Mouse (Mus musculus) urinary bladder, postnatal 14 days (tissue): Measurements from ENCODE around the gene Ttc7.

ENCODE experiments used
- DNase-seq: peaks from one replicate; pipeline ENCODE4 v3.0.0; 2021; ENCODE audit warnings: low spot score

Gene Ttc7

GRCm38 (mm10) chr17:87282706-87283053 is at the start of gene Ttc7:
Gene Ttc7, plus strand, starts transcription at chr17:87282886.
- DNase-seq, result peak; percentile 99

DNA sequence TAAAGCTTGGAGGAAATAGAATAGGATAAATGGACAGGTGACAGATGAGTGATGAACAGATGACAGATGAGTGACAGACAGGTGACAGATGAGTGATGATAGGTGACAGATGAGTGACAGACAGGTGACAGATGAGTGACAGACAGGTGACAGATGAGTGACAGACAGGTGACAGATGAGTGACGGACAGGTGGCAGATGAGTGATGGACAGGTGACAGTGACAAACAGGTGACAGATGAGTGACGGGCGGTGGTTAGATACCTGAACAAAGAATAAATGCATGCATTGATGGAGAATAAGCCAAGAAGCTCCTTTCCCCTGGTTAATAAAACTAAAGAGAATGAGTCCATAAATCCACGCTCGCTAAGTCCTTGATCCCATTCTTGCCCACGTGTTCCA is 47.7 kb upstream of the Ttc7 start:
- DNase-seq, result no peak

DNA sequence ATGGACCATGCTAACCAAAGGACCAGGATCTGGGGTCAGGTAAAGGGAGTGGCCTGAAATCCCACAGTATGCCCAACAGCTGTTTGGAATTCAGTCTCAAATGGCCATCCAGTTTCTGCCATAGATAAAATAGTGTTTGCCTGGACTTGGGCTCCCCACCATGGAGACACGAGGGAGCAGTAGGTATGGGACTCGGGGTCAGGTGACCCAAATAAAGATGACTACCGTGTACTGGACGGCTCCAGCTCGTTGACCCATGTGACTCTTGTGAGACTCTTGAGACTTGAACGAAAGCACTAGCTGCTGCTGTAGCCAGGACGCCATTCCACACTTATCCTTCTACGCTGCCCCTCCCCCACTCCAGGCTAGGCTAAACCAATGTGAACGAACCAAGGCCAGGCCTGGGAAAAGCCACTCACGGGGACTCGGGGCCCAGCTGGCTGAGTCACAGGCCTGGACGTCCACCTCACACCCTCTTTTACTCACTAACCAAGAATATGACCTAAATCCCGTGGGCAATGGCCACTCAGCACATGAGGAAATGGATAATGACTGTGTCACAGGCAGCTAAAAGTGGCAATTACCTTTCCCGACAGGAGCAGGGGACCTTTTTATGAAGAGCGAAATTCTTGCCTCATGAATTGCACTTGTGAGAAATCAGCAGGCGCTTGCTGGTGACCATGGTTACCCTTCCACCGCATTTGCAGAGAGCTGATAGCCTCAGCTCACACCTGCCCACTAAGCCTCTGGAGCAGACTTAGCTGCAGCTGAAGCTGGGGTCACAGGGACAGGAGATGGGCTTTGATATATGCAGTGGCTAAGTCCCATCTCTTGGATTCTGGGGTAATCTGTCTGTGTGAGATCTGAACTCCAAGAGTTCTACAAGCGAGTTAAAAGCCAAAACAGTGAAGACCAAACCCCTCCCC is 45.7 kb upstream of the Ttc7 start:
- DNase-seq, result no peak

DNA sequence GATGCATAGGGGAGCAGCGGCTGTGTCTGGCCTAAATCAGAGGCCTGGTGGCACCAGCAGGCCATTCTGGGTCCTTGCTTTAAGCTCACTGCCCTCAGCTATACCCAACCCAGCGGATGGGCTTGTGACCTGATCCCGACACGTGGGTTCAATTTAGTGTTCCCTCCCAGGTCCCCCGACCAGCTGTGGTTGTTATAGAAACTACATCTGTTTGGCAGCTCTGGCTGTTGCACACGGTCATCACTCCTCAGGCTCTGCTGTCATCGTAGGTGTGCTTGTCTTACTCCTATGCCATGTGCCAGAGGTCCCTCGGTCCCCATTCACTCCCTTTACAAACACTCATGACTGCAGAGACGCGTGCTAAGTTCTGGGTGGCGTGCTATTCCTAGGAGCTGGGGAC is 44.9 kb upstream of the Ttc7 start:
- no peak for DNase-seq

DNA sequence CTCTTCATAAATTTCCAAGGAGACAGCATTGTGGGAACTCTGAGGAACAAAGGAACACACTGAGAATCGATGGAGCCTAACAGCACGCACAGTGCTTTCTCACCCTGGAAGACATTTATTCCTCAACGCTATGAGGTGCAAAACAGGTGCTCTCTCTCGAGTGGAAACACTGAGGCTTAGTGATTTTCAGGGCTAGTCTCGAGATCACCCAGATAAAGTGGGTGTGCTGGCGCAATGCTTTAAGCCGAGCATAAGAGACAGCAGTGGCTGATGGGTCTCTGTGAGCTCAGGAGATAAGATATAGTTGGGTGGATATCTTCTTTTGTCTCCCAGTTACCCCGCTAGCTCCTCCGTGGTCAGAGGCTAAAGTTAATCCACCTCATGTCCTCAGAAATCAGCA is 36.6 kb upstream of the Ttc7 start:
- no peak for DNase-seq

GRCm38 (mm10) chr17:87254384-87254783 is 28.3 kb upstream of the Ttc7 start:
- no peak for DNase-seq

DNA sequence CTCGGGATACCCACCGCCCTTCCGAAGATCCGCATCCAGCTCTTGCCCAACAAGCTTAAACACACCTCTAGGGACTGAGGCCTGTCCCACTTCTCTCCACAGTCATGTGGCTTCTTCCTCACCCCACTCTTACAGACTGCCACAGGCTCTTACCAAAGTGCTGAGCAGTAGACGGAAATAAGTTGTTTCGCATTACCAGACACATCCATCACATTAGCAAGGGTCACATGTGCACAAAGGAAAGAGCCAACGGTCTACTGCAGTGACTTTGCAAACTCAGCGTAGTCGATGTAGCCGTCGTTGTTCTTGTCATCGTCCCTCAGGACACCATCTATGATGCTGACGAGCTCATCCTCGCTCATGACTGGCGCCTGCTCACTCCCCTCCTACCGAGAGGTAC is 27.0 kb upstream of the Ttc7 start:
- no peak for DNase-seq

- no peak for DNase-seq
Measured at GRCm38 (mm10) chr17:87263401-87263800, 19.3 kb upstream of the Ttc7 start.

- no peak for DNase-seq
Measured at GRCm38 (mm10) chr17:87264054-87264830, 18.4 kb upstream of the Ttc7 start.

DNA sequence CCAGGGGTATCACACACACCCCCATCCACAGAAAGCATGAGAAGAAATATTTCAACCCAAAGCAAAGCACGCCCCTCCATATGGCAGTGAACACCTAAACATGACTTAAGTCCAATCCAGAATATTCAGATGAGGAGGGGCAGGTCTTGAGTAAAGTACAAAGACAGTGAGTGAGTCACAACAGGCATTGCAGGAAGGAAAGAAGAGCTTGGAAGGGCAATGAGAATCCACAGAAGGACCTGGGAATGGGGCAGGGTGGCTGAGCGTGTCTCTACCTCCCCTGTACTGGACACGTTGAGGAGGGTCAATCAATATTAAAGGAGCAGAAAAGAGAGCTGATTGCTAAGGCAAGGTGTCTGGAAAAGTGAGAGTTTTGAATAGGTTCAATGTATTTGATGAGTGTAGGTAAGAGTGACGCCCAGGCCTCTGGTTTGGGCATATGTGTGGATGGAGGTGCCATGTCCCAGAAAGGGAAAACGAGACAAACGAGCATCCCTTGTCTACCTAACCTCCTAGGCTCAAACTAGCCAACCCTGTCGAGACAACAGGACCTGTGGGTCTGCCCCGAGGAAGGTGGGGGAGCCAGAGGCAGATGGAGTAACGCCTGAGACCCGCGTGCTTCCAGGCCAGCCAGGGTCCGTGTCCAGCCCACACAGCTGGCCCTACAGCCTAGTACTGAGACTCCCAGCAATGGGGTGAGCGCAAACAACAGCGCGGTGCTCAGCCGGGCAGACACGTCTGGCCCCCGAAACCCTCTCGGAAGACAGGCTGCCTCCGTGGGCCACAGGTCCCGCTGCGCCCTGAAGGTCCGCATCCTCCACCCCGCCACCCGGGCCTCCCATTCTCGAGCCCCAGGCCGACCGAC is 17.5 kb upstream of the Ttc7 start:
- DNase-seq, result no peak

DNA sequence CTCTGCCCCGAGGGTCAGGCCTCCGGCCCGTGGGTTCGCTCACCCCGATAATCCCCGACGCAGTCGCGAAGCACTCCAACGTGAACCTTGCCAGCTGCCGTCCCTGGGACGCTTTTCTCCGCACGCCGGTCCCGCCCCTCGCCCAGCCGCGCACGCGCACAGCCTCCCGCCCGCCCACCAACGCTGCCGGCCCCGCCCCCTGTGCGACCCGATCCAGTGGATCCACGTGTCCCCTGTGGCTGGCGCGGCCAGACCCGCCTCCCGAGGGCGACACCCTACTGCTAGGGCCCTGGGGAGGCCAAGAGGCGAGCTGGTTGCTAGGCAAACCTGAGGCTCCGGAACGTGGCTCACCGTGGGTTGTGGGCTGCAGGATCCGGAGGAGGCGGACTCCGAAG is 16.9 kb upstream of the Ttc7 start, which contains the start of gene Mcfd2:
TSS of gene Mcfd2 (minus strand) at position 144 of the 395 bp plus-strand sequence.
- peak; percentile 96 for DNase-seq

DNA sequence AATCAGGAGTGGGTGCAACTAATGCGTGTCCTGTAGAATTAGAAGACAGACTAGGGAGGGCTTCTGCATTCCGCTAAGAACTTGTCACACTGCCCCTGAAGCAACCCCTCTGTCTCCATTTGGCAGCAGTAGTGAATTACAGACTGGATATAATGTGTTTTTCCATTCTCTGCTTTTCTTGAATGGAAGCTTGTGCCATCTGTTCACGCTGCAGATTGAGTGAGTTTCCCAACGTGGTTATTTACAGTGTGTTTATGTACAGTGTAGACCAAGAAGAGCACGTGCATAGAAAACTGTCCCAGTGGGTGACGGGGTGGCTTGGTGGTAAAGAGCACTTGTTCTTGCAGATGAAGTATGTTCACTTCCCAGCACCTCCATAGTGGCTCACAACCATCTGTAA is 13.2 kb upstream of the Ttc7 start:
- DNase-seq, result no peak

- no peak for DNase-seq
Measured at GRCm38 (mm10) chr17:87275363-87276341, 7.0 kb upstream of the Ttc7 start.

- DNase-seq, result peak; percentile 95
Measured at GRCm38 (mm10) chr17:87282007-87282705, 530 bp upstream of the Ttc7 start.

DNA sequence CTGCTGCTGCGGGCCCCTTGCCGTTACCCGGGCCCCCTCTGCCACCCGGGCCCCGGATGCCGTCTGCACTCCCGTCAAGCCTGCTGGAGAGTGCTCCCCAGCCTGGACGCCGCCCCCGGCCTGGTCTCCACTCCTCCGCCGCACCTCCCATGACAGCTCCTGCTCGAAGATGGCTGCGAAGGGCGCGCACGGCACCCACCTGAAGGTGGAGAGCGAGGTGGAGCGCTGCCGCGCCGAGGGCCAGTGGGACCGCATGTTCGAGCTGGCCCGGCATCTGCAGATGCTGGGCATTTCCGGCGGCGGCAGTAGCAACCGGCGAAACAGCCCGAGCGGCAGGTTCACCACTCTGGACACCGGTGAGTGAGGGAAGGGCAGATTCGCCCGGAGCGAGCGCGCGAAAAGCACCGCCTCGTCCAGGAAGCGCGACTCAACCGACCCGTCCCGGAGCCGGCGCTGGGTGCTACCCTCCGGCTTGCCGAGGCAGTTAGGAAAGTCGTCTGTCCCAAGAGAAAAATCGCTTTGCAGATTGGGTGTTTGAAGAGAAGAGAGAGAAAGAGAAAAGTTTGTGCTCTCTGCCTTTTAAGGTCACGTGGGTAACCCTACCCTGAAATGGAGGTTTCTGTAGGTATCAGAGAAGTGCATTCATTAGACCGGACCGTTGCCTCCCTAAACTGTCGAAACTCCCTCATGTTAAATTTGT is 519 bp downstream of the Ttc7 start:
- DNase-seq, result peak; percentile 65

- DNase-seq, result no peak
Measured at GRCm38 (mm10) chr17:87283755-87284481, 1.2 kb downstream of the Ttc7 start.

GRCm38 (mm10) chr17:87284482-87285040 is 1.9 kb downstream of the Ttc7 start:
- no peak for DNase-seq

- DNase-seq, result no peak
Measured at GRCm38 (mm10) chr17:87285731-87286465, 3.2 kb downstream of the Ttc7 start.
